Mouse (Mus musculus) midbrain, embryonic 16.5 days (tissue): ENCODE data around the gene Alg12. TPM values are rescaled to one million over a fixed set of nuclear protein-coding genes. Genes with fewer than 3 reads are reported as not detected.

ENCODE experiments used
- ATAC-seq: fragments of 200-750 bp; cut with Nextera tagmentation; 2 replicates; pipeline ENCODE4 v1.8.0; 2017; ENCODE audit warnings: moderate TSS enrichment
- H3K27ac ChIP-seq: fragments of 300-500 bp; sonication (generic); 2 replicates; pipeline ENCODE4 v1.5.1; 2014; ENCODE audit warnings: mild to moderate bottlenecking, low read length, mixed read lengths
- H3K27me3 ChIP-seq: fragments of 300-500 bp; sonication (generic); 2 replicates; pipeline ENCODE4 v1.6.1; 2014; ENCODE audit warnings: low read depth, low read length, mixed read lengths; ENCODE audit not compliant: control insufficient read depth, insufficient read depth
- H3K36me3 ChIP-seq: fragments of 300-500 bp; sonication (generic); 2 replicates; pipeline ENCODE4 v1.6.1; 2014; ENCODE audit warnings: mild to moderate bottlenecking, low read length, moderate library complexity, mixed read lengths; ENCODE audit not compliant: control insufficient read depth, insufficient read depth
- H3K4me1 ChIP-seq: fragments of 300-500 bp; sonication (generic); 2 replicates; pipeline ENCODE4 v1.6.1; 2014; ENCODE audit warnings: mild to moderate bottlenecking, low read length, mixed read lengths; ENCODE audit not compliant: control insufficient read depth, insufficient read depth
- H3K4me2 ChIP-seq: fragments of 300-500 bp; sonication (generic); 2 replicates; pipeline ENCODE4 v1.6.1; 2014; ENCODE audit warnings: mild to moderate bottlenecking, low read length, mixed read lengths
- H3K4me3 ChIP-seq: fragments of 300-500 bp; sonication (generic); 2 replicates; pipeline ENCODE4 v1.5.1; 2014; ENCODE audit warnings: low read depth, mild to moderate bottlenecking, low read length, moderate library complexity, mixed read lengths
- H3K9ac ChIP-seq: fragments of 300-500 bp; sonication (generic); 2 replicates; pipeline ENCODE4 v1.6.1; 2014; ENCODE audit warnings: low read depth, low read length, mixed read lengths
- H3K9me3 ChIP-seq: fragments of 300-500 bp; sonication (generic); replicated peaks from 2 replicates; pipeline ENCODE4 v1.6.1; 2014; ENCODE audit warnings: mild to moderate bottlenecking, low read length, mixed read lengths; ENCODE audit not compliant: control insufficient read depth, poor library complexity, severe bottlenecking
- WGBS: fragments of 180-500 bp; shearing (Covaris S2); extraction: QIAGEN DNeasy Blood & Tissue Kit; methylation state at CpG from one replicate; pipeline ENCODE4 v1.1.7; 2014; 5-methylcytosine and 5-hydroxymethylcytosine counted together
- polyA plus RNA-seq: library from polyadenylated mRNA; unstranded; fragments of >200 nt; fragmentation: Nextera tagmentation; extraction: Ambion mirVana; gene quantifications from 2 replicates; pipeline ENCODE4 v1.2.1, GENCODE M21; 2015

Gene Alg12
- polyA plus RNA-seq, 1 experiment from 2014 or later, result 9.4 TPM

GRCm38 (mm10) chr15:88856613-88857012 is 37.5 kb upstream of the Alg12 start:
- WGBS, result 79% methylated on average over 5 of the region's 5 CpGs
- H3K4me1 ChIP-seq, result peaks cover 2% of the 10 kb centered on the region; the same call in 1 of the 2 replicates
- no peak for ATAC-seq

GRCm38 (mm10) chr15:88855896-88856417 is 36.8 kb upstream of the Alg12 start:
- Histone ChIP-seq H3K36me3 (no peaks in the 10 kb centered on the region), H3K27me3 (no peaks in the 10 kb centered on the region), H3K27ac (no peak overlapping the region), H3K4me2 (no peak overlapping the region), H3K4me1 (no peaks in the 10 kb centered on the region), H3K9ac (no peak overlapping the region), H3K4me3 (no peak overlapping the region), H3K9me3 (no peaks in the 10 kb centered on the region)
- ATAC-seq, result no peak
- WGBS, result 79% methylated on average over 6 of the region's 6 CpGs

More at GRCm38 (mm10) chr15:88856613-88857012, 37.5 kb upstream of the Alg12 start:
- Histone ChIP-seq H3K4me2 (no peak overlapping the region), H3K27me3 (no peaks in the 10 kb centered on the region), H3K4me3 (no peak overlapping the region), H3K9me3 (no peaks in the 10 kb centered on the region), H3K9ac (no peak overlapping the region), H3K27ac (no peak overlapping the region), H3K36me3 (no peaks in the 10 kb centered on the region)

- Histone ChIP-seq H3K9me3 (no peaks in the 10 kb centered on the region), H3K4me3 (no peak overlapping the region), H3K4me2 (no peak overlapping the region), H3K27ac (no peak overlapping the region), H3K4me1 (no peaks in the 10 kb centered on the region), H3K9ac (no peak overlapping the region), H3K36me3 (no peaks in the 10 kb centered on the region), H3K27me3 (no peaks in the 10 kb centered on the region)
- ATAC-seq, result no peak
- WGBS, result 77% methylated on average over 15 of the region's 15 CpGs
Observed at GRCm38 (mm10) chr15:88854969-88855830, 36.1 kb upstream of the Alg12 start.

GRCm38 (mm10) chr15:88854119-88854968 is 35.2 kb upstream of the Alg12 start:
- Histone ChIP-seq H3K27me3 (no peaks in the 10 kb centered on the region), H3K9ac (no peak overlapping the region), H3K9me3 (no peaks in the 10 kb centered on the region)

GRCm38 (mm10) chr15:88853106-88853505 is 34.0 kb upstream of the Alg12 start:
- no peak overlapping the region for H3K9ac ChIP-seq
- no peak for ATAC-seq

More at GRCm38 (mm10) chr15:88854119-88854968, 35.2 kb upstream of the Alg12 start:
- 54% methylated on average over 6 of the region's 6 CpGs for WGBS
- no peaks in the 10 kb centered on the region for H3K36me3 ChIP-seq
- no peak overlapping the region for H3K27ac ChIP-seq
- no peaks in the 10 kb centered on the region for H3K4me1 ChIP-seq
- H3K4me2 ChIP-seq, result no peak overlapping the region
- ATAC-seq, result no peak
- no peak overlapping the region for H3K4me3 ChIP-seq

GRCm38 (mm10) chr15:88851507-88852149 is 32.5 kb upstream of the Alg12 start:
- no peak for ATAC-seq
- no peak overlapping the region for H3K4me2 ChIP-seq
- no peaks in the 10 kb centered on the region for H3K4me1 ChIP-seq
- WGBS, result 87% methylated on average over 10 of the region's 10 CpGs
- no peak overlapping the region for H3K4me3 ChIP-seq
- no peaks in the 10 kb centered on the region for H3K9me3 ChIP-seq
- no peaks in the 10 kb centered on the region for H3K36me3 ChIP-seq
- H3K9ac ChIP-seq, result no peak overlapping the region
- H3K27ac ChIP-seq, result no peak overlapping the region
- no peaks in the 10 kb centered on the region for H3K27me3 ChIP-seq

More at GRCm38 (mm10) chr15:88853106-88853505, 34.0 kb upstream of the Alg12 start:
- no peaks in the 10 kb centered on the region for H3K36me3 ChIP-seq
- H3K27ac ChIP-seq, result no peak overlapping the region
- H3K9me3 ChIP-seq, result no peaks in the 10 kb centered on the region
- H3K27me3 ChIP-seq, result no peaks in the 10 kb centered on the region
- 88% methylated on average over 9 of the region's 9 CpGs for WGBS
- no peak overlapping the region for H3K4me3 ChIP-seq
- no peaks in the 10 kb centered on the region for H3K4me1 ChIP-seq
- H3K4me2 ChIP-seq, result no peak overlapping the region

- no peaks in the 10 kb centered on the region for H3K36me3 ChIP-seq
- H3K27ac ChIP-seq, result no peak overlapping the region
- no peaks in the 10 kb centered on the region for H3K9me3 ChIP-seq
- H3K27me3 ChIP-seq, result no peaks in the 10 kb centered on the region
- H3K9ac ChIP-seq, result no peak overlapping the region
- no peak overlapping the region for H3K4me2 ChIP-seq
- ATAC-seq, result no peak
- H3K4me1 ChIP-seq, result no peaks in the 10 kb centered on the region
- whole genome bisulfite sequencing, result 54% methylated on average over 3 of the region's 3 CpGs
- no peak overlapping the region for H3K4me3 ChIP-seq
Observed at GRCm38 (mm10) chr15:88851076-88851475, 32.0 kb upstream of the Alg12 start.

GRCm38 (mm10) chr15:88850146-88850826 is 31.2 kb upstream of the Alg12 start:
- H3K9me3 ChIP-seq, result no peaks in the 10 kb centered on the region
- WGBS, result 50% methylated on average over 10 of the region's 10 CpGs
- no peak overlapping the region for H3K9ac ChIP-seq
- H3K27ac ChIP-seq, result no peak overlapping the region
- H3K4me1 ChIP-seq, result no peaks in the 10 kb centered on the region
- no peak overlapping the region for H3K4me2 ChIP-seq
- no peaks in the 10 kb centered on the region for H3K27me3 ChIP-seq
- H3K4me3 ChIP-seq, result no peak overlapping the region
- peak; percentile 67; the same call in 1 of the 2 replicates for ATAC-seq
- H3K36me3 ChIP-seq, result no peaks in the 10 kb centered on the region
